Mouse (Mus musculus) heart, adult 8-10 months (tissue): ENCODE data around the gene Clcn6. TPM values are rescaled to one million over a fixed set of nuclear protein-coding genes. Genes with fewer than 3 reads are reported as not detected.
A peak's percentile ranks its signal among the peaks of the same experiment; 100 is the strongest.
"Not testable (repeated sequence)": the region's sequence is repeated elsewhere in the genome, so short reads cannot be mapped to it uniquely, and the experiment has no call there.

Experiments used
- DNase-seq: peaks from one replicate; pipeline ENCODE4 v3.0.0; 2022; ENCODE audit warnings: low spot score
- total RNA-seq, 4 experiments: library from RNA; stranded (reverse); gene quantifications; 2 replicates each; pipeline ENCODE4 v1.2.4; 2022

The Clcn6 gene
- total RNA-seq, 4 experiments from 2014 or later = 7.1 to 9.8 (median 8.9) TPM

GRCm38 (mm10) chr4:148065702-148066400 is 27.2 kb upstream of the Clcn6 start:
- no peak for DNase-seq

GRCm38 (mm10) chr4:148061086-148061480 is 22.5 kb upstream of the Clcn6 start:
- DNase-seq = no peak

GRCm38 (mm10) chr4:148060120-148061085 is 21.8 kb upstream of the Clcn6 start:
- DNase-seq = no peak

GRCm38 (mm10) chr4:148058993-148059392 is 20.4 kb upstream of the Clcn6 start:
- DNase-seq = no peak

GRCm38 (mm10) chr4:148058218-148058819 is 19.7 kb upstream of the Clcn6 start:
- no peak for DNase-seq

- DNase-seq = no peak
Measured at GRCm38 (mm10) chr4:148057661-148058209, 19.1 kb upstream of the Clcn6 start.

- peak; percentile 71 for DNase-seq
Measured at GRCm38 (mm10) chr4:148056801-148057200, 18.2 kb upstream of the Clcn6 start.

GRCm38 (mm10) chr4:148056246-148056645 is 17.6 kb upstream of the Clcn6 start:
- no peak for DNase-seq

GRCm38 (mm10) chr4:148054961-148055695 is 16.5 kb upstream of the Clcn6 start:
- no peak for DNase-seq

- no peak for DNase-seq
Measured at GRCm38 (mm10) chr4:148053417-148053920, 14.8 kb upstream of the Clcn6 start.

GRCm38 (mm10) chr4:148052976-148053375 is 14.4 kb upstream of the Clcn6 start:
- DNase-seq = no peak

- no peak for DNase-seq
Measured at GRCm38 (mm10) chr4:148051886-148052285, 13.3 kb upstream of the Clcn6 start.

GRCm38 (mm10) chr4:148051046-148051776 is 12.6 kb upstream of the Clcn6 start:
- no peak for DNase-seq

GRCm38 (mm10) chr4:148050396-148050914 is 11.8 kb upstream of the Clcn6 start:
- not testable (repeated sequence) for DNase-seq

- DNase-seq = no peak
Measured at GRCm38 (mm10) chr4:148046450-148047031, 7.9 kb upstream of the Clcn6 start.

- DNase-seq = no peak
Measured at GRCm38 (mm10) chr4:148044113-148044512, 5.5 kb upstream of the Clcn6 start.

GRCm38 (mm10) chr4:148043327-148043726 is 4.7 kb upstream of the Clcn6 start:
- not testable (repeated sequence) for DNase-seq

- DNase-seq = peak; percentile 63
Measured at GRCm38 (mm10) chr4:148041611-148042191, 3.1 kb upstream of the Clcn6 start.

- peak; percentile 84 for DNase-seq
Measured at GRCm38 (mm10) chr4:148040933-148041610, 2.5 kb upstream of the Clcn6 start.
